Mouse (Mus musculus): ENCODE results near the gene Chchd6. TPM values are rescaled to one million over a fixed set of nuclear protein-coding genes. Genes with fewer than 3 reads are reported as not detected.

Gene Chchd6
- polyA plus RNA-seq, 1 experiment from 2014 or later, result 56.5 TPM

DNA sequence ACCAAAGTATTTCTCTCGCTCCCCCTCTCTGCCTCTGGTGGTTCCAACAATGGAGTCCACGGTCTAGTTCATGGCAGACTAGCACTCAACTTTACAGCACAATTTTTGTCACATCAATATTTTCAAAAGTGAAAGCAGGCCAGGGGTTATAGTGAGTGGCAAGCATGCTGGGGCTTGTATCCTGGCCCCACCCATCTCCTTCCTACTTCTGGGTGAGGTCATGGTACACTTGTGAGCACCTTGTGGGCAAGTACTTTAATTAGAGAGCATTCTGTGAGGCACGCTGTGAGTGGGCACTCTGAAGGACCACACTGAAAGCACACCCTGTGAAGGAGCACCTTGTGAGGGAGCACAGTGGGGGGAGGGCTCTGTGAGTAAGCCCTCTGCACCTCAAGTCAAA lies 172.8 kb downstream of the Chchd6 start:
- H3K4me1 ChIP-seq (ENCODE audit: control insufficient read depth in 2 of 2, insufficient read depth in 2 of 2, low read length in 2 of 2), result no peaks in the 10 kb centered on the region
- H3K27me3 ChIP-seq (ENCODE audit: control insufficient read depth, insufficient read depth, low read length), result no peaks in the 10 kb centered on the region
- ATAC-seq (ENCODE audit: insufficient number of reproducible peaks, insufficient read depth, low FRiP score, low read depth), result no peak; the same call in 1 of the 2 replicates
- no peak overlapping the region for H3K9ac ChIP-seq (ENCODE audit: low read length)
- H3K36me3 ChIP-seq (ENCODE audit: control insufficient read depth, insufficient read depth, low read length), result no peaks in the 10 kb centered on the region
- no peaks in the 10 kb centered on the region for H3K9me3 ChIP-seq (ENCODE audit: control insufficient read depth, low read length)
- no peak overlapping the region for H3K4me2 ChIP-seq (ENCODE audit: low read length)
- 92% methylated on average over 3 of the region's 3 CpGs for WGBS
- no peak overlapping the region for H3K4me3 ChIP-seq (ENCODE audit: control insufficient read depth in 1 of 2, insufficient read depth in 1 of 2, low read depth in 1 of 2, low read length in 2 of 2)
- no peak overlapping the region for H3K27ac ChIP-seq (replicated peaks in 1 of 2; ENCODE audit: control insufficient read depth in 1 of 2, insufficient read depth in 1 of 2, low read depth in 2 of 2, low read length in 2 of 2)

DNA sequence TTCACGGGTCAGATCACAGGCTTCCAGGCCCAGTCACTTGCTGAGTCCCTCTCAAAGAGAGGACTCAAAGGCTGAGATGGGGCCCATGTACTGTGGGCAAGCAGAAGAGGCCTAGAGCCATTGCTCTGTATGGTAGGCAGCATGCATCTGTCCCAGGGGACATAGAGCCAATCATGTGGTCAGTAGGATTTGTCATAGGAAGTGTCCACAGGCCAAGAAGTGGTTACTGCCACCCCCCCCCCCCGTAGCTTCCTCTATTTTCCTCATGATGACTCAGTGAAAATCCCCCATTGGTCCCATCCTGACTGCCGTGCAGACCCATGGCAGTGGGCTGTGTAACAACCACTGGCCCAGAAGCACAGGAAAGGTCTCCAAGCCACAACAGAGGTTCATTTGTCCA lies 173.5 kb downstream of the Chchd6 start:
- Histone ChIP-seq H3K36me3 (ENCODE audit: control insufficient read depth, insufficient read depth, low read length) (no peaks in the 10 kb centered on the region), H3K27me3 (ENCODE audit: control insufficient read depth, insufficient read depth, low read length) (no peaks in the 10 kb centered on the region), H3K4me1 (ENCODE audit: control insufficient read depth in 2 of 2, insufficient read depth in 2 of 2, low read length in 2 of 2) (no peaks in the 10 kb centered on the region), H3K4me3 (ENCODE audit: control insufficient read depth in 1 of 2, insufficient read depth in 1 of 2, low read depth in 1 of 2, low read length in 2 of 2) (no peak overlapping the region), H3K4me2 (ENCODE audit: low read length) (no peak overlapping the region), H3K9me3 (ENCODE audit: control insufficient read depth, low read length) (no peaks in the 10 kb centered on the region), H3K27ac (replicated peaks in 1 of 2; ENCODE audit: control insufficient read depth in 1 of 2, insufficient read depth in 1 of 2, low read depth in 2 of 2, low read length in 2 of 2) (no peak overlapping the region), H3K9ac (ENCODE audit: low read length) (no peak overlapping the region)
- no peak for ATAC-seq (ENCODE audit: insufficient number of reproducible peaks, insufficient read depth, low FRiP score, low read depth)
- 76% methylated on average over 3 of the region's 3 CpGs for WGBS

DNA sequence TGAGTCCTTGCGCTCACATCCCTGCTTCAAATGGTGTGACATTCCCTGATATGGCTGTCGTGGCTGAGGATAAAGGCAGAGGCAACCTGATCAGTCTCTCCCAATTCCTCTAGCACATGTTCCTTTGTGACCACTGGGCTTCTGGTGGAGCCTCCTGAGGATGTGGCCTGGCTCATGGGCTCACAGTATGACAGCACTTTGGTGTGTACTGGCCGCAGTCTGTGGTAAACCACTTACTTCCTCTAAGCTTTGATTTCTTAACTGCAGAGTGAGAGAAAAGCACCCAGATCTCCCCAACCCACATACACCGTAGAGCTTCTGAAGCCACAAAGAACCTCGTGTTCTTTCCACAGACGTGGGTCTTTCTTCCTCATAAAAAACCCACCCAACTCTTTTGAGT lies 173.9 kb downstream of the Chchd6 start:
- Histone ChIP-seq H3K27me3 (ENCODE audit: control insufficient read depth, insufficient read depth, low read length) (no peaks in the 10 kb centered on the region), H3K9me3 (ENCODE audit: control insufficient read depth, low read length) (no peaks in the 10 kb centered on the region), H3K27ac (replicated peaks in 1 of 2; ENCODE audit: control insufficient read depth in 1 of 2, insufficient read depth in 1 of 2, low read depth in 2 of 2, low read length in 2 of 2) (no peak overlapping the region), H3K9ac (ENCODE audit: low read length) (no peak overlapping the region), H3K36me3 (ENCODE audit: control insufficient read depth, insufficient read depth, low read length) (no peaks in the 10 kb centered on the region), H3K4me2 (ENCODE audit: low read length) (no peak overlapping the region), H3K4me1 (ENCODE audit: control insufficient read depth in 2 of 2, insufficient read depth in 2 of 2, low read length in 2 of 2) (no peaks in the 10 kb centered on the region), H3K4me3 (ENCODE audit: control insufficient read depth in 1 of 2, insufficient read depth in 1 of 2, low read depth in 1 of 2, low read length in 2 of 2) (no peak overlapping the region)
- no peak for ATAC-seq (ENCODE audit: insufficient number of reproducible peaks, insufficient read depth, low FRiP score, low read depth)
- WGBS, result 71% methylated on average over 6 of the region's 6 CpGs

DNA sequence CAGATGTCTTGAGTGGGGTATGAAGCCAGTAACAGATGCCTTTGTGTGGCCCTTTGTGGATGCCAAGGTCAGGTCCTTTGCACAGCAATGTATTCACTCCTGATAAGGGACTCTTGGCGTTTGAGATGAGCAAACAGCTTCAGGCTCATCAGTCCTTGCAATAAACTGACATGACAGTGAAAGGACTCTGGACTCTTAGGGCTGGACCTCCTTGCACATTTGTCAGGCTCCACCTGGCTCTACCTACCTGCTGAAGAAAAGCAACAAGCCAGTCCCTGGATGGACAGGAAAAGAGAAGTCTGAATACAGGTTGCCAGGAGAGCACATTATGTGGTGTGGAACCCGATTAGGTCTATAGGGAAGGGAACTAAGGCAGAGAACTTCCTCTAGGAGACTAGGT lies 174.7 kb downstream of the Chchd6 start:
- WGBS, result 64% methylated on average over 2 of the region's 2 CpGs
- H3K36me3 ChIP-seq (ENCODE audit: control insufficient read depth, insufficient read depth, low read length), result no peaks in the 10 kb centered on the region
- H3K4me3 ChIP-seq (ENCODE audit: control insufficient read depth in 1 of 2, insufficient read depth in 1 of 2, low read depth in 1 of 2, low read length in 2 of 2), result no peak overlapping the region
- no peaks in the 10 kb centered on the region for H3K9me3 ChIP-seq (ENCODE audit: control insufficient read depth, low read length)
- no peak overlapping the region for H3K4me2 ChIP-seq (ENCODE audit: low read length)
- no peaks in the 10 kb centered on the region for H3K27me3 ChIP-seq (ENCODE audit: control insufficient read depth, insufficient read depth, low read length)
- H3K4me1 ChIP-seq (ENCODE audit: control insufficient read depth in 2 of 2, insufficient read depth in 2 of 2, low read length in 2 of 2), result no peaks in the 10 kb centered on the region
- no peak overlapping the region for H3K27ac ChIP-seq (replicated peaks in 1 of 2; ENCODE audit: control insufficient read depth in 1 of 2, insufficient read depth in 1 of 2, low read depth in 2 of 2, low read length in 2 of 2)
- H3K9ac ChIP-seq (ENCODE audit: low read length), result no peak overlapping the region
- ATAC-seq (ENCODE audit: insufficient number of reproducible peaks, insufficient read depth, low FRiP score, low read depth), result no peak

- ATAC-seq (ENCODE audit: insufficient number of reproducible peaks, insufficient read depth, low FRiP score, low read depth), result no peak
- Histone ChIP-seq H3K27me3 (ENCODE audit: control insufficient read depth, insufficient read depth, low read length) (no peaks in the 10 kb centered on the region), H3K4me1 (ENCODE audit: control insufficient read depth in 2 of 2, insufficient read depth in 2 of 2, low read length in 2 of 2) (no peaks in the 10 kb centered on the region), H3K9me3 (ENCODE audit: control insufficient read depth, low read length) (no peaks in the 10 kb centered on the region), H3K36me3 (ENCODE audit: control insufficient read depth, insufficient read depth, low read length) (no peaks in the 10 kb centered on the region), H3K4me2 (ENCODE audit: low read length) (no peak overlapping the region), H3K27ac (replicated peaks in 1 of 2; ENCODE audit: control insufficient read depth in 1 of 2, insufficient read depth in 1 of 2, low read depth in 2 of 2, low read length in 2 of 2) (no peak overlapping the region), H3K9ac (ENCODE audit: low read length) (no peak overlapping the region), H3K4me3 (ENCODE audit: control insufficient read depth in 1 of 2, insufficient read depth in 1 of 2, low read depth in 1 of 2, low read length in 2 of 2) (no peak overlapping the region)
These were observed 175.3 kb downstream of the Chchd6 start for GRCm38 (mm10) chr6:89420110-89420509.

DNA sequence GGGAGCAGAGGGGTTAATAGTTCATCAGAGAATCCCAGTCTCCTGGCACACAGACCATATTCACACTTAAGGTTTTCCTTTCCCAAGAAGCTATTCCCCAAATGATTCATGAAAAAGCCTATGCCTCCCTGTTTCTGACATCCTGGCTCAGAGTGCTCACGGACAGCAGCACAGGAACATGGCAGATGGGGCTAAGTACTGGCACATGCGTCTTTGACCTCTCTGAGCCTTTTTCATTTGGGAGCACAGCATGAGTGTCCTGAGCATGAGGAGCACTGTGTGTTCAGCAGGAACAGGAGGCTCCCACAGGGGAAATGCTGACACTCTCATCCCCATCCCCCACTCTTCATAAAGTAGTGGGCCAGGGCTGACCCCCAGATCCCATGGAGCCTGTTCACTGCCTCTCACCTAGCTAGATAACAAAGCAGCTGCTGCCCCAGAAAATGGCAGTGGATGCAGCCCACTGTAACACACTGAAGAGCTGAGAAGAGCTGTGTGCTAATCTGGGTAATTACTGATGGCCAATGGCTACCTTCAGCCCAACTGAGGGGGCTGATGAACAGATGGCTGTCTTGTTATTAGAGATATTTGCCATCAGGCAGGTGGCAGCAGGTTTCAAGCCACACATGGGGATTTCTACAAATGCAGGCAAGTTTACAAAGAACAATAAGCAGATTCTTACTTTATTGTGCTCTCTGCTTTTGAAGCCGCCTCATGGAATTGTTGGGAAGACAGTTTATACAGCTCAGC lies 176.2 kb downstream of the Chchd6 start:
- no peak overlapping the region for H3K27ac ChIP-seq (replicated peaks in 1 of 2; ENCODE audit: control insufficient read depth in 1 of 2, insufficient read depth in 1 of 2, low read depth in 2 of 2, low read length in 2 of 2)
- H3K4me1 ChIP-seq (ENCODE audit: control insufficient read depth in 2 of 2, insufficient read depth in 2 of 2, low read length in 2 of 2), result peaks cover 0 to under 1% of the 10 kb centered on the region in 2 experiments; a peak in 1 of 4 replicates
- no peaks in the 10 kb centered on the region for H3K27me3 ChIP-seq (ENCODE audit: control insufficient read depth, insufficient read depth, low read length)
- no peaks in the 10 kb centered on the region for H3K36me3 ChIP-seq (ENCODE audit: control insufficient read depth, insufficient read depth, low read length)
- no peak overlapping the region for H3K9ac ChIP-seq (ENCODE audit: low read length)
- H3K9me3 ChIP-seq (ENCODE audit: control insufficient read depth, low read length), result no peaks in the 10 kb centered on the region
- ATAC-seq (ENCODE audit: insufficient number of reproducible peaks, insufficient read depth, low FRiP score, low read depth), result no peak
- no peak overlapping the region for H3K4me3 ChIP-seq (ENCODE audit: control insufficient read depth in 1 of 2, insufficient read depth in 1 of 2, low read depth in 1 of 2, low read length in 2 of 2)
- no peak overlapping the region for H3K4me2 ChIP-seq (ENCODE audit: low read length)
- 84% methylated on average over 3 of the region's 3 CpGs for WGBS

DNA sequence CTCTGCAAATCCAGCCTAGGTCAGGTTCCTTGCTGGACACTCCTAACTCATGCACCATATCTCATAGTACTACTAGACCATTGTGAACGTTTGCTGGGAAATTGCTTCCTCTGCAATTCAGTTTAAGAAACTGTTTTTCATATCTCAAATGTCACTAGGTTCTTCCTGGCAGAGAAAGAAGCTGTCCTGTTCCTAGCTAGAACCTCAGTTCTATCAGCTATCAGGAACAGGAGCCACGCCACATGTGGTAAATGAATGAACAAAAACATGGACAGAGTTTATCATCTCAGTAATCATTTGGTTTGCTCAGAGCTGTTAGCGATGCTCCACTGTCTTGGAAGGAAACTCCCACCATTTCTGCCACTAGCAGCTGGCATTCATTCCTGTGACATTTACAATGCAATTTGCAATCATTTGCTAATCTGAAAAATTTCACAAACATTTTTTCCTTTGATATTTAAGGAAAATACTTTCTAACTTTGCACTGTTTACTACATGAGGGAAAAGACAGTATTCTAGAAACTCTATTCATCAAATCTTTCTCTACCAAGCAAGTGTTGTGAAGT lies 179.3 kb downstream of the Chchd6 start:
- H3K4me3 ChIP-seq (ENCODE audit: control insufficient read depth in 1 of 2, insufficient read depth in 1 of 2, low read depth in 1 of 2, low read length in 2 of 2), result no peak overlapping the region
- H3K4me2 ChIP-seq (ENCODE audit: low read length), result no peak overlapping the region
- no peak overlapping the region for H3K9ac ChIP-seq (ENCODE audit: low read length)
- no peaks in the 10 kb centered on the region for H3K9me3 ChIP-seq (ENCODE audit: control insufficient read depth, low read length)
- H3K4me1 ChIP-seq (ENCODE audit: control insufficient read depth in 2 of 2, insufficient read depth in 2 of 2, low read length in 2 of 2), result peaks cover 3 to 9% of the 10 kb centered on the region in 2 experiments; a peak in 2 of 4 replicates
- no peak overlapping the region for H3K27ac ChIP-seq (replicated peaks in 1 of 2; ENCODE audit: control insufficient read depth in 1 of 2, insufficient read depth in 1 of 2, low read depth in 2 of 2, low read length in 2 of 2)
- no peaks in the 10 kb centered on the region for H3K27me3 ChIP-seq (ENCODE audit: control insufficient read depth, insufficient read depth, low read length)
- no peak for ATAC-seq (ENCODE audit: insufficient number of reproducible peaks, insufficient read depth, low FRiP score, low read depth)
- no peaks in the 10 kb centered on the region for H3K36me3 ChIP-seq (ENCODE audit: control insufficient read depth, insufficient read depth, low read length)
- WGBS, result 43% methylated on average over 3 of the region's 3 CpGs

DNA sequence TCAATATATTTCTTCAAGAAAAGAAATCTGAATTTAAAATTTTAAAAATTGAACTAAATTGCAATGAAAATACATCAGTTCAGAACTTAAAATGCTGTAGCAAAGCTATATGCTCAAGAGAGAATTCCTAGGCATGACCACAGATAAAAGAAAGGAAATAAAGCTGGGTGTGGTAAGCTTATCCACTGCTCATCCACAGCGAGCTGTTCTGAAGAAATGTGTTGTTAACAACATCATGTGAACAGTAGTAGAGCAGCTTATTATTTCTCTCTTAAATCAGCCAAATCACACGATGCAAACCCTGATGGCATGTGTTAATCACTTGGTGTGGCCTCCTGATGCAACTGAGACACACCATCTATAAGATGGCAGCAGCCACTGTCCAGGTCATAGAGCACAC lies 180.4 kb downstream of the Chchd6 start:
- Histone ChIP-seq H3K9me3 (ENCODE audit: control insufficient read depth, low read length) (no peaks in the 10 kb centered on the region), H3K27me3 (ENCODE audit: control insufficient read depth, insufficient read depth, low read length) (no peaks in the 10 kb centered on the region), H3K4me3 (ENCODE audit: control insufficient read depth in 1 of 2, insufficient read depth in 1 of 2, low read depth in 1 of 2, low read length in 2 of 2) (no peak overlapping the region), H3K4me1 (ENCODE audit: control insufficient read depth in 2 of 2, insufficient read depth in 2 of 2, low read length in 2 of 2) (peaks cover 3 to 9% of the 10 kb centered on the region in 2 experiments; a peak in 2 of 4 replicates), H3K36me3 (ENCODE audit: control insufficient read depth, insufficient read depth, low read length) (no peaks in the 10 kb centered on the region), H3K4me2 (ENCODE audit: low read length) (no peak overlapping the region), H3K27ac (replicated peaks in 1 of 2; ENCODE audit: control insufficient read depth in 1 of 2, insufficient read depth in 1 of 2, low read depth in 2 of 2, low read length in 2 of 2) (no peak overlapping the region), H3K9ac (ENCODE audit: low read length) (no peak overlapping the region)
- no peak for ATAC-seq (ENCODE audit: insufficient number of reproducible peaks, insufficient read depth, low FRiP score, low read depth)
- WGBS, result 80% methylated on average over 2 of the region's 2 CpGs

All from heart, embryonic 14.5 days (tissue).